Mouse (Mus musculus): ENCODE data around the gene Fbxo6. TPM values are rescaled to one million over a fixed set of nuclear protein-coding genes. Genes with fewer than 3 reads are reported as not detected.
A peak's percentile ranks its signal among the peaks of the same experiment; 100 is the strongest.

Fbxo6 gene
- polyA plus RNA-seq, 1 experiment from 2014 or later = 15.5 TPM

DNA sequence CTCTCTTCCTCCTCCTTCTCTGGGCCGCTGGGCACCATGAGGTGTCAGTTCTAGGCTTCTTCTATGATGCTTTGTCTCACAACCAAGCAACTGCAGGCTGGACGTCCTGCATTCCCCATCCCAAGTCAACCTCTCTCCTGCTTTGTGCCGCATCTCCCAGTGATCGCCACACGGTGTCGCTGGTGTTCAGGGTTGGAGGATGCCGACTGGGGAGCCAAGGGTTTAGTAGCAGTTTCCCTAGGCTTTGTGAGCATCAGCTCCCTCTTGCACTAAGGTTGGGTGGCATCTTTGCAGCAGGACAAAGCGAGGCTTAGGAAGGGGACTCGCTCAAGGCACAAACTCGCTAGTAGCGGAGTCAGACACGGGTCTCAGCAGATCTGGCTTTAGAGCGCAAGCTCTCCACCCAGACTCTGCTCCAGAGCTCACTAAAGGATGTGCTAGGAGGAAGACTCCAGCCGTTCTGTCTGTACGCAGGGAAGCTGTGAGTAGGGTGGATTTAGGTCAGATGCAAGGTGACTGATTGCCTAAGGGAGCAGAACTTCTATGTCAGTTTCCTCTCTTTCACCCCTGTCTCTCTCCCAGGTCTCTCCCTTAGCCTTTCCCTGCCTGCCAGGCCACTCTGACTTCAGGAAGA is 37.1 kb downstream of the Fbxo6 start:
- 6% methylated on average over 15 of the region's 15 CpGs for WGBS
- DNase-seq (ENCODE audit: low spot score) (peak; percentile 96), ATAC-seq (ENCODE audit: low FRiP score) (peak; percentile 80)
- peak overlapping the region; percentile 80 for H3K27ac ChIP-seq (ENCODE audit: low read depth, low read length)
- H3K27me3 ChIP-seq (ENCODE audit: control insufficient read depth, insufficient read depth, low read length) = 0 out of 2 replicates have a peak, but pooled peaks cover 3% of the 10 kb centered on the region
- H3K4me3 ChIP-seq (ENCODE audit: low read depth, low read length) = no peak overlapping the region
- peak overlapping the region; percentile 59 for H3K9ac ChIP-seq (ENCODE audit: low read depth, low read length)
- peaks cover 8% of the 10 kb centered on the region for H3K4me1 ChIP-seq (replicated peaks; ENCODE audit: control insufficient read depth, insufficient read depth, low read length)
- no peak overlapping the region for H3K4me2 ChIP-seq (replicated peaks; ENCODE audit: low read depth, low read length)
- H3K9me3 ChIP-seq (ENCODE audit: control insufficient read depth, low read length) = no peaks in the 10 kb centered on the region
- peaks cover 2% of the 10 kb centered on the region; the same call in 1 of the 2 replicates for H3K36me3 ChIP-seq (ENCODE audit: control insufficient read depth, insufficient read depth, low read length)

DNA sequence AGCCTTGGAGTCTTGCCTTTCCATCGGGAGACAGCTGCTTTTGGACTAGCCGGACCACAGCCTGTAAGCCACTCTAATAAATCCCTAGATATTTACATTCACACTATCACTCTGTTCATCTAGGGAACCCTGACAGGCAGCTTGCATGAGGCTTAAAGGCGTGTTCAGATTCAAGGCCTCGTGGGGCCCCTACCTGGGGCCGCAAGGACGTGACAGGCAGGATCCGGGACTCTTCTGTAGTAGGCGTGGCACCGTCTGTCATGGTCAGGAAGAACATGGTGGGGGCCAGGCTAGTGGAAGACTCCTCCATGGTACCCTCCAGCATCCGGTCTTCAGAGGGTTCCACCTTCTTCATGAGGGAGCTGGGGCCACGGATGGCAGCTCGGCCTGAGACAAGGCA is 39.4 kb downstream of the Fbxo6 start:
- H3K36me3 ChIP-seq (ENCODE audit: control insufficient read depth, insufficient read depth, low read length) = peaks cover 5% of the 10 kb centered on the region; the same call in 1 of the 2 replicates
- peaks cover 10% of the 10 kb centered on the region for H3K4me1 ChIP-seq (replicated peaks; ENCODE audit: control insufficient read depth, insufficient read depth, low read length)
- no peak for DNase-seq (ENCODE audit: low spot score)
- H3K4me3 ChIP-seq (ENCODE audit: low read depth, low read length) = no peak overlapping the region
- no peak overlapping the region for H3K9ac ChIP-seq (ENCODE audit: low read depth, low read length)
- no peak overlapping the region for H3K4me2 ChIP-seq (replicated peaks; ENCODE audit: low read depth, low read length)
- H3K9me3 ChIP-seq (ENCODE audit: control insufficient read depth, low read length) = no peaks in the 10 kb centered on the region
- H3K27me3 ChIP-seq (ENCODE audit: control insufficient read depth, insufficient read depth, low read length) = 0 out of 2 replicates have a peak, but pooled peaks cover 3% of the 10 kb centered on the region
- no peak for ATAC-seq (ENCODE audit: low FRiP score)
- no peak overlapping the region for H3K27ac ChIP-seq (ENCODE audit: low read depth, low read length)
- WGBS = 89% methylated on average over 12 of the region's 12 CpGs

DNA sequence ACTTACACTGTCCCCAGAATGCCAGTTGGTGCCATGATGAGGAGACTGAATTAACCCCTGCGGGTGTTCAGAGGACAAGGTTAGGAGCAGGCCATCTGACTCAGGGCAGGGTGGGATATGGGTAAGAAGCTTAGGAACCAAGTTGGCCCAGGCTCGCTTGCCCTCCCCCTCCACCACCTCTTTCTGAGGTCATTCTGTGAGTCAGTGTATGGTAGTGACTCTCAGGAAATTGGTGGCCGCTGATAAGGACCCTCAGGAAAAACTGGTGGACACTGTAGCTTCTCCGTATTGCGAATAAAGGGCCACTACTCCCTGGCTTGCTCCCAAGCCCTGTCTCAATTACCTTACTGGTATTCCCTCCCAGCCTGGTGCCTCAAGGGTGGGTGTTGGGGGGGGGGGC is 42.7 kb downstream of the Fbxo6 start:
- Histone ChIP-seq H3K4me2 (replicated peaks; ENCODE audit: low read depth, low read length) (no peak overlapping the region), H3K9me3 (ENCODE audit: control insufficient read depth, low read length) (no peaks in the 10 kb centered on the region), H3K4me1 (replicated peaks; ENCODE audit: control insufficient read depth, insufficient read depth, low read length) (0 out of 2 replicates have a peak, but pooled peaks cover 2% of the 10 kb centered on the region), H3K27ac (ENCODE audit: low read depth, low read length) (no peak overlapping the region), H3K9ac (ENCODE audit: low read depth, low read length) (no peak overlapping the region), H3K36me3 (ENCODE audit: control insufficient read depth, insufficient read depth, low read length) (peaks cover 5% of the 10 kb centered on the region; the same call in 1 of the 2 replicates), H3K4me3 (ENCODE audit: low read depth, low read length) (no peak overlapping the region), H3K27me3 (ENCODE audit: control insufficient read depth, insufficient read depth, low read length) (no peaks in the 10 kb centered on the region)
- no peak for ATAC-seq (ENCODE audit: low FRiP score)
- 85% methylated on average over 5 of the region's 5 CpGs for WGBS
- DNase-seq (ENCODE audit: low spot score) = no peak

DNA sequence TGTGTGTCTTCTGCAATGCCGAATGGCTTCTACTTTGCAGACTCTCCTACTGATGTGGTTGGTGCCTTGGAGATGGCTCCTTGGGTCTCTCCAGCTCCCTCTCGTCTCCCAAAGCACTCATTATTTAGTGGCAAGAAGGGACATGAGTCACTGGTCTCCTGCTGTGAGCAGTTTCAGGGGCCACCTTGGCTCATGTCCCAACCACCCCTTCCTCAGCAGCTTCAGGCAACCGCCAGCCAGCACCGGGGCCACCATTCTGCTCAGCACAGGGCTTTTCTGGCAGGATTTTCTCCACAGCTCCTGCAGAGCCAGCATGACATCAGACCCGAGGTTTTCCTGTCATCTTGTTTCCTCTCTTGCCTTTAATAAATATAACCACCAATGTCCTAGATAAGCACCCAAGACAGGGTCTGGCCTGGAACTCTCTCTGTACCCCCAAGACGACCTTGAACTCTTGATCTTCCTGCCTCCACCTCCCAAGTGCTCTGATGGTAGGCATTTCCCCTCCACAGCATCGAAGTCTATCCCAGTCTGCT is 43.3 kb downstream of the Fbxo6 start:
- ATAC-seq (ENCODE audit: low FRiP score) = no peak

DNA sequence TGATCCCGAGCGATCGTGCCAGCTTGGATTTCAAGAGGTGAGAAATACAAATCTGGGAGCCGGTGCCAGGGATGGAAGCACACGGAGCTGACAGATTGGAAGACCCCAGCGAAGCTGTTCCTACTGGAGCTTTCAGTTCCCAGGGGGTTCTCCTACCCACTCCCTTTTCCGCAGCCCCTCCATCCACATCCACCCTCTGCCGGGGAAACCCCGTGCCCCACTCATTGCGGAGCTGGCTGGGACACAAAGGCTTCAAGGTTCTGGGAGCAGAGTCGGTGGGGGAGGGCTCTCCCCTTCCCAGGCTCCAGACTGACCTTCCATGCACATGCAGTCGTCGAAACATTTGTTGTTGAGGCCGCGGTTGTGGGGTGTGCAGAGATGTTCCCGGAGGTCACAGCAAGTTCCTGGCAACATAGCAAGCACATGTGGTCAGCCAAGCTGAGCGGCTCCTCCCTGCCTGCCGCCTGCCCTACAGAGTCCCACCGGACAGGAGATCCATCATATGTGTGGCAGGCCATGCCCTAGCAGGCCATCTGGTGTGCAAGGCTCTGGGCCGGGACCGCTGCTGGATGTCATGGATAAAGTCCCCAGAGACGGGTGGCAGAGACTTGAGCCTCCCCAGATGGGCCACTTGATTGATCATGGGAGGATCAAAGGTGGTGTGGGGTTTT is 44.2 kb downstream of the Fbxo6 start:
- WGBS = 43% methylated on average over 22 of the region's 22 CpGs
- Histone ChIP-seq H3K4me2 (replicated peaks; ENCODE audit: low read depth, low read length) (no peak overlapping the region), H3K27me3 (ENCODE audit: control insufficient read depth, insufficient read depth, low read length) (no peaks in the 10 kb centered on the region), H3K9ac (ENCODE audit: low read depth, low read length) (no peak overlapping the region), H3K4me3 (ENCODE audit: low read depth, low read length) (no peak overlapping the region), H3K9me3 (ENCODE audit: control insufficient read depth, low read length) (no peaks in the 10 kb centered on the region), H3K27ac (ENCODE audit: low read depth, low read length) (peak overlapping the region; percentile 51), H3K4me1 (replicated peaks; ENCODE audit: control insufficient read depth, insufficient read depth, low read length) (0 out of 2 replicates have a peak, but pooled peaks cover 2% of the 10 kb centered on the region), H3K36me3 (ENCODE audit: control insufficient read depth, insufficient read depth, low read length) (peaks cover 2% of the 10 kb centered on the region; the same call in 1 of the 2 replicates)
- ATAC-seq (ENCODE audit: low FRiP score) (peak; percentile 88), DNase-seq (ENCODE audit: low spot score) (peak; percentile 68)

More for the DNA sequence above, 43.3 kb downstream of the Fbxo6 start:
- Histone ChIP-seq H3K27me3 (ENCODE audit: control insufficient read depth, insufficient read depth, low read length) (no peaks in the 10 kb centered on the region), H3K9me3 (ENCODE audit: control insufficient read depth, low read length) (no peaks in the 10 kb centered on the region), H3K9ac (ENCODE audit: low read depth, low read length) (no peak overlapping the region), H3K36me3 (ENCODE audit: control insufficient read depth, insufficient read depth, low read length) (peaks cover 2% of the 10 kb centered on the region; the same call in 1 of the 2 replicates), H3K27ac (ENCODE audit: low read depth, low read length) (peak overlapping the region; percentile 51), H3K4me1 (replicated peaks; ENCODE audit: control insufficient read depth, insufficient read depth, low read length) (0 out of 2 replicates have a peak, but pooled peaks cover 2% of the 10 kb centered on the region), H3K4me3 (ENCODE audit: low read depth, low read length) (no peak overlapping the region), H3K4me2 (replicated peaks; ENCODE audit: low read depth, low read length) (no peak overlapping the region)
- no peak for DNase-seq (ENCODE audit: low spot score)
- WGBS = 71% methylated on average over 7 of the region's 7 CpGs

DNA sequence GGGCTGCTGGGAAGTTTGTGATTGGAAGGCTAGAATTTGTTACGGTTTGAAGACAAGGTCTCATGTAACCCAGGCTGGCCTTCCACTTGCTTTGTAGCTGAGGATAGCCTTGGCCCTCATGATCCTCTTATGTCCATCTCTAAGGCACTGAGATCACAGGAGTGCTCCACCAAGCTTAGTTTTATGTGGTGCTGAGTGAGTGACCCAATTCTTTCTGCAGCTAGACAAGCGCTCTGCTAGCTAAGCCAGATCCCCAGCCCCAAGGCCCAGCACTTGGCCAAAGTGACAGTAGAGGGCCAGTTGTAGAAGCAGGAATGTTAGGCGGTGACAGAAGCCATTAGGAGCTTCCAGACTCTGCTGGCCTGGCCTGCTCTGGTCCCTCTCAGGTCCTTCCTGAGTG is 47.8 kb downstream of the Fbxo6 start:
- Histone ChIP-seq H3K9ac (ENCODE audit: low read depth, low read length) (no peak overlapping the region), H3K4me2 (replicated peaks; ENCODE audit: low read depth, low read length) (no peak overlapping the region), H3K36me3 (ENCODE audit: control insufficient read depth, insufficient read depth, low read length) (peaks cover 1% of the 10 kb centered on the region; the same call in 1 of the 2 replicates), H3K27ac (ENCODE audit: low read depth, low read length) (no peak overlapping the region), H3K4me1 (replicated peaks; ENCODE audit: control insufficient read depth, insufficient read depth, low read length) (peaks cover 2% of the 10 kb centered on the region; the same call in 1 of the 2 replicates), H3K9me3 (ENCODE audit: control insufficient read depth, low read length) (no peaks in the 10 kb centered on the region), H3K27me3 (ENCODE audit: control insufficient read depth, insufficient read depth, low read length) (no peaks in the 10 kb centered on the region; the same call in 1 of the 2 replicates), H3K4me3 (ENCODE audit: low read depth, low read length) (no peak overlapping the region)
- 88% methylated on average over 3 of the region's 3 CpGs for WGBS
- no peak for ATAC-seq (ENCODE audit: low FRiP score)
- DNase-seq (ENCODE audit: low spot score) = no peak

DNA sequence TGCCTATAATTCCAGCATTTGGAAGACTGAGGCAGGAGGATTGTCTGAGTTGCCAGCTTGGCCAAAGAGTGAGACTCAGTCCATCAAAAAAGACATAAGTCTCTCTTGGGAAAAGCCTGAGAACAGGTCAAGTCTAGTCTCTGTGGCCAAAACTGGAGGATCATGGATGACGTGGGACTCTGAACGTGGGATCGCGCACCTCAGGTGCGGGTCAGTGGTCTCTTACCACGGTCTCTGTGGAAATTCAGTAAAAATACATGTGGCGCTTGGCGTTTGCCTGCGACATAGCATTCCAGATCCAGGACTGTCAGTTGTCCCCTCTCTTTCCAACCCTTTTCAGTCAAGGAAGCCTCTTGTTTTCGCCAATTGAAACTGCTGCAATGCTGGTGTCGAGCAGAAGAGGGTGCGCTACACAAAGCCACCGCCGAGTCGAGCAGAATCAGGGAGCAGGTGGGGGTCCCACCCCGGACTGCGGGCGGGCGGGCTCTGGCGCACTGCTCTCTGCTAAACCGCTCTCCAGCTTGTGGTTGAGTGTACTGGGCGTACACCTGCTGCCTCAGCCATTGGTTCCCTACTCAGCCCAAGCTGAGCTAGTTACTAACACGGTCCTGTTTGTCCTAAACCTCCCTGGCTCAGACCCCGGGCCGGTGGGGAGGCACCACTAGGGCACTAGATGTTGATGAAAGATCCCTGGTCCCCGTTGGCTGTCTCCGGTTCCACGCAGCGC is 50.0 kb downstream of the Fbxo6 start:
- Histone ChIP-seq H3K9me3 (ENCODE audit: control insufficient read depth, low read length) (no peaks in the 10 kb centered on the region), H3K36me3 (ENCODE audit: control insufficient read depth, insufficient read depth, low read length) (no peaks in the 10 kb centered on the region), H3K4me3 (ENCODE audit: low read depth, low read length) (peak overlapping the region; percentile 13; the same call in 1 of the 2 replicates), H3K4me2 (replicated peaks; ENCODE audit: low read depth, low read length) (peak overlapping the region; percentile 39), H3K27me3 (ENCODE audit: control insufficient read depth, insufficient read depth, low read length) (no peaks in the 10 kb centered on the region; the same call in 1 of the 2 replicates), H3K9ac (ENCODE audit: low read depth, low read length) (peak overlapping the region; percentile 8; the same call in 1 of the 2 replicates), H3K27ac (ENCODE audit: low read depth, low read length) (peak overlapping the region; percentile 36; the same call in 1 of the 2 replicates), H3K4me1 (replicated peaks; ENCODE audit: control insufficient read depth, insufficient read depth, low read length) (no peaks in the 10 kb centered on the region; the same call in 1 of the 2 replicates)
- WGBS = 20% methylated on average over 29 of the region's 29 CpGs
- ATAC-seq (ENCODE audit: low FRiP score) (peak; percentile 87), DNase-seq (ENCODE audit: low spot score) (peak; percentile 81)

DNA sequence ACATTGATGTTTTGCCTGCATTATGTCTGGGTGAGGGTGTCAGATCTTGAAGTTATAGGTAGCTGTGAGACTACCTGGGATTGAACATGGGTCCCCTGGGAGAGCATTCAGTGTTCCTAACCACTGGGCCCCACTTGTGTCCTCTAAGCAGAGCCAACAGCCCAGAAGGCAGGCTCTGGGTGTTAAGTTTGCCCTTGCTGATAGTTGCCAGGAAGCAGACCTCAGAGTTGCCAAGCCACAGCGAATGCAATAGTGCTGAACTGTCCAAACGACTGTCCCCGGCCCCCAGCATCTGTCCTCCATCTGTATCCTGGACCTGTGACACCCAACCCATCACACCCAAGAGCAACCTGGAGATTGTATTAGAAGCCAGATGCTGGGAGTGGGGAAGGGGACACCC is 53.3 kb downstream of the Fbxo6 start:
- H3K9me3 ChIP-seq (ENCODE audit: control insufficient read depth, low read length) = no peaks in the 10 kb centered on the region
- no peaks in the 10 kb centered on the region for H3K36me3 ChIP-seq (ENCODE audit: control insufficient read depth, insufficient read depth, low read length)
- no peak overlapping the region for H3K27ac ChIP-seq (ENCODE audit: low read depth, low read length)
- H3K27me3 ChIP-seq (ENCODE audit: control insufficient read depth, insufficient read depth, low read length) = no peaks in the 10 kb centered on the region; the same call in 1 of the 2 replicates
- H3K4me1 ChIP-seq (replicated peaks; ENCODE audit: control insufficient read depth, insufficient read depth, low read length) = no peaks in the 10 kb centered on the region; the same call in 1 of the 2 replicates
- H3K4me3 ChIP-seq (ENCODE audit: low read depth, low read length) = no peak overlapping the region
- no peak overlapping the region for H3K9ac ChIP-seq (ENCODE audit: low read depth, low read length)
- DNase-seq (ENCODE audit: low spot score) = no peak
- no peak overlapping the region for H3K4me2 ChIP-seq (replicated peaks; ENCODE audit: low read depth, low read length)
- ATAC-seq (ENCODE audit: low FRiP score) = no peak
- 90% methylated on average over 3 of the region's 3 CpGs for WGBS

All from hindbrain, embryonic 11.5 days (tissue).